Mouse (Mus musculus): ENCODE results near the gene Lyrm1. TPM values are rescaled to one million over a fixed set of nuclear protein-coding genes. Genes with fewer than 3 reads are reported as not detected.

Lyrm1 gene
- polyA plus RNA-seq, 1 experiment from 2014 or later = 12.4 TPM

DNA sequence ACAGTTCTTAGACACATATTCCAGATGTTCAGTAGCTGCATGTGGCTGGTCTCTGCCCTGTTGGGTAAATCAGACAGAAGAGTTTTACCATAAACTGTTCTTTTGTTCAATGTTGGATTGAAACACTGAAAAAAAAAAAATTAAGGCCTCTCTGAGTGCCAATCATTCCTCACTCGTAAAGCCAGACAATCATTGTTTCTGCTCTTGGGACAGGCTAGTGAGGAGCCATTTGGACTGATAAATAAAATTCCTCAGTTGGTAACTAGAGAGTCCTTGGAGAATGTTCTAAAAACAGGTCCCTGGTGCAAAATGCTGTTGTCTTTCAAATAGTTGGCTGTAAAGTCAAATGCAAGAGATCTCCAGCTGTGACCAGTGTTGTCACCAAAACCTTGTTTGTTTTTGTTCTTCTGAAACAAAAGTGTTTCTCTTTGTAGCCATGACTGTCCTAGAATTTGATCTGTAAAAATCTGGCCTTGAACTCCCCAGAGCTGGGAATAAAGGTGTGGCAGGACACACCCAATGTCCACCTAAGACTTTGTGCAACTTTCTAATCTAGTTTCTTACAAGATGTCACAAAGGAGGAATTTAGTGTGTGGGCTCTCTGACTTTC lies 2.7 kb downstream of the Lyrm1 start:
- DNase-seq (ENCODE audit: low spot score) (no peak), ATAC-seq (ENCODE audit: insufficient read depth, low FRiP score, low TSS enrichment) (no peak)
- no peaks in the 10 kb centered on the region for H3K27me3 ChIP-seq (ENCODE audit: control insufficient read depth, insufficient read depth, low read length)

DNA sequence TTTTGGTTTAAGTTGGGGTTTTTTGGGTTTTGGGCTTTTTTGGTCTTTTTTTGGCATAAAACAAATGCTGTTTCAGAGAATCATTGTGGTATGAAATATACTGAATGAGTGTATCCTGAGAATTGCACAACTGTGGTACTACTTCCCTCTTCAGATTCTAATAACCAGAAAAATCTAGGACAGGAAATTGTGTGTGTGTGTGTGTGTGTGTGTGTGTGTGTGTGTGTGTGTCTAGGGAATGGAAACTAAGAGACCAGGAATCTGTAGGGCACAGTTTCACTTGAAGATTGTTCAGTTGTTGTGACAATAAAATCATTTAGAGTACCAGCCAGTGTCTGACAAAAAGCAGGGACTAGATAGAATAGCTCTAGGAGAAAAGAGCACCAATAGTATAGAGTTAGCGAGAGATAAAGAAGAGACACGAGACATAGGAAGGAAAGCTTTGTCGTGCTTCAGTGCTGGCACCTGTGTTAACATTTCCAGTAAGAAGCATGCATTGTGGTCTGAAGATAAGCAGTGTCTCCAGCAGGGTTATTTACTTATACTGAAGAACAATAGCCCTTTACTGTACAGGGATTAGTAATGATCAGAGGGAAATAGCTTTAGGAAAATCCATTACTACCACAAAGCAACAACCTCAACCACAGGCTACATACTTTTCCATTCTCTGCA lies 3.9 kb downstream of the Lyrm1 start:
- H3K27me3 ChIP-seq (ENCODE audit: control insufficient read depth, insufficient read depth, low read length) = no peaks in the 10 kb centered on the region
- DNase-seq (ENCODE audit: low spot score) (no peak), ATAC-seq (ENCODE audit: insufficient read depth, low FRiP score, low TSS enrichment) (no peak)
- 71% methylated on average over 3 of the region's 3 CpGs for WGBS
- H3K9ac ChIP-seq (ENCODE audit: low read length) = no peak overlapping the region
- H3K27ac ChIP-seq (ENCODE audit: low read depth, low read length) = no peak overlapping the region
- no peak overlapping the region for H3K4me2 ChIP-seq (ENCODE audit: low read depth)
- peaks cover 13% of the 10 kb centered on the region for H3K4me1 ChIP-seq (ENCODE audit: control insufficient read depth, insufficient read depth, low read length)
- no peaks in the 10 kb centered on the region for H3K9me3 ChIP-seq (ENCODE audit: control insufficient read depth, low read length)
- no peaks in the 10 kb centered on the region for H3K36me3 ChIP-seq (ENCODE audit: control insufficient read depth, insufficient read depth, low read length)
- H3K4me3 ChIP-seq (ENCODE audit: low read depth, low read length) = no peak overlapping the region

More for the DNA sequence above, 2.7 kb downstream of the Lyrm1 start:
- H3K4me3 ChIP-seq (ENCODE audit: low read depth, low read length) = no peak overlapping the region
- no peaks in the 10 kb centered on the region for H3K36me3 ChIP-seq (ENCODE audit: control insufficient read depth, insufficient read depth, low read length)
- H3K9ac ChIP-seq (ENCODE audit: low read length) = no peak overlapping the region
- H3K27ac ChIP-seq (ENCODE audit: low read depth, low read length) = no peak overlapping the region
- peaks cover 17% of the 10 kb centered on the region for H3K4me1 ChIP-seq (ENCODE audit: control insufficient read depth, insufficient read depth, low read length)
- H3K4me2 ChIP-seq (ENCODE audit: low read depth) = no peak overlapping the region
- 55% methylated on average over 1 of the region's 1 CpGs for whole genome bisulfite sequencing
- H3K9me3 ChIP-seq (ENCODE audit: control insufficient read depth, low read length) = no peaks in the 10 kb centered on the region

DNA sequence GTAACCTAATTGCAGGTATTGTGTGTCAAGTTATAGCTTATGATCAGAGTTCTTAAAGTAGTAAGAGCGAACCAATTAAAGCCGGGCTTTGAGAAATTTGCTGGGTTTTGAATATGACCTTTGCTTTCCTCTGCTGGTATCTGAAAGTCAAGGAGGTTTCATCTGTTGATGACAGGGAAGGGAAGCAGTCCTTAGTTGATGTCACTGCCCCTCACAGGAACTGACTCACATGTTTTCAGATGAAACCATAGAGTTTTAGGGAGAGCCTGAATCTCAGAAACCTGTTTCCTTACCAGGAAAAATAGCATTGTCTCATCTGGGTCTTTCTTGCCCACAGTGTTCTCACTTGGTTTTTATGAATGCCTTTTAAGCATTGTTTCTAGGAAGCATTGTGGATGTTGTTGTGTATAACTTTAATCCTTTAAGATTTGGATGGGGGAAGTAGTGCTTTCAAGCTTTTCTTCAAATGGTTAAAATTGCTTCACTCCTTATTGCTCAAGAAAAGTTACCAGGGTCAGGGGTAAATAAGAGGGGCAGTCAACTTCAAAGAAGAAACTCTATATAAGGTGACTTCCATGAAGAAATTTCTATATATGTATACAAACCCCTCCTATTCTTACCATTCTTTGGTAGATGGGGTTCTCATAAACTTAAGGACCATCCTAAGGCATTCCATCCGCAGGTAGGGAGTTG lies 11.0 kb downstream of the Lyrm1 start:
- no peak overlapping the region for H3K9ac ChIP-seq (ENCODE audit: low read length)

DNA sequence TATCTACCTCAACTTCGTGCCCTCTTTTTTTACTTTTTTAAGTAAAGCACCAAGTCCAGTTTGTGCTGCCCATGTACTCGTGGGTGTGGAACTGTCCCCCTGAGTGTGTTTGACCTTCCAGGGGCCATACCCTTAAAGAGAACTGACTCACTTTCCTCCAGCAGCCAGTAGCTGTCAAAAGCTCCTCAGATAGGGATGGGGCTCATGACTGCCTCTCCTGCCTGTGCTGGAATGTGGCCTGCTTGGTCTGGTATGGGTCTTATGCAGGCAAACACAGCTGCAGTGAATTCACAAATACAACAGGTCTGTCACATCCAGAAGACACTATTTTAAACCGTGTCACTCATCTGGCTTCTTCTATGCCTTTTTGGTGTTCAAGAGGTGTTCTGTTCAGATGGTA lies 16.1 kb downstream of the Lyrm1 start:
- H3K9ac ChIP-seq (ENCODE audit: low read length) = no peak overlapping the region
- no peaks in the 10 kb centered on the region for H3K4me1 ChIP-seq (ENCODE audit: control insufficient read depth, insufficient read depth, low read length)
- H3K27ac ChIP-seq (ENCODE audit: low read depth, low read length) = no peak overlapping the region
- no peak overlapping the region for H3K4me2 ChIP-seq (ENCODE audit: low read depth)
- WGBS = 81% methylated on average over 3 of the region's 3 CpGs
- H3K27me3 ChIP-seq (ENCODE audit: control insufficient read depth, insufficient read depth, low read length) = no peaks in the 10 kb centered on the region
- H3K36me3 ChIP-seq (ENCODE audit: control insufficient read depth, insufficient read depth, low read length) = no peaks in the 10 kb centered on the region
- H3K9me3 ChIP-seq (ENCODE audit: control insufficient read depth, low read length) = no peaks in the 10 kb centered on the region
- H3K4me3 ChIP-seq (ENCODE audit: low read depth, low read length) = no peak overlapping the region
- ATAC-seq (ENCODE audit: insufficient read depth, low FRiP score, low TSS enrichment) (no peak), DNase-seq (ENCODE audit: low spot score) (no peak)

More for the DNA sequence above, 11.0 kb downstream of the Lyrm1 start:
- ATAC-seq (ENCODE audit: insufficient read depth, low FRiP score, low TSS enrichment) (no peak), DNase-seq (ENCODE audit: low spot score) (no peak)
- no peaks in the 10 kb centered on the region for H3K36me3 ChIP-seq (ENCODE audit: control insufficient read depth, insufficient read depth, low read length)
- H3K4me3 ChIP-seq (ENCODE audit: low read depth, low read length) = no peak overlapping the region
- no peaks in the 10 kb centered on the region for H3K27me3 ChIP-seq (ENCODE audit: control insufficient read depth, insufficient read depth, low read length)
- H3K27ac ChIP-seq (ENCODE audit: low read depth, low read length) = no peak overlapping the region
- H3K4me1 ChIP-seq (ENCODE audit: control insufficient read depth, insufficient read depth, low read length) = no peaks in the 10 kb centered on the region
- 92% methylated on average over 3 of the region's 3 CpGs for WGBS
- H3K4me2 ChIP-seq (ENCODE audit: low read depth) = no peak overlapping the region
- H3K9me3 ChIP-seq (ENCODE audit: control insufficient read depth, low read length) = no peaks in the 10 kb centered on the region

DNA sequence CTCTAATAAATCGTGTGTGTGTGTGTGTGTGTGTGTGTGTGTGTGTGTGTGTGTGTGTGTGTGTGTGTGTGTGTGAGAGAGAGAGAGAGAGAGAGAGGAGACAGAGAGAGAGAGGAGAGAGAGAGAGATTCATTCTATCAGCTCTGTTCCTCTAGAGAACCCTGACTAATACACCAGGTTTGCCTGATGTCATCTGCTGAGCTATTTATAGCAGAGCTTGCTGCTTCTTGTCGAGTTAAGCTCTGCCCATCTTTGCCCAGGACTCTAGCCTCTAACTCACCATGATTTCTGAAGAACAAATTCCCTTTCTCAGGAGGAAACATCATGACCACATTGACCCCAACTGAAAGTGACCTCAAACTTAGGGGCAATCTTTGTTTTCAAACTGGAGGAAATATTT lies 24.8 kb downstream of the Lyrm1 start:
- WGBS = 68% methylated on average over 2 of the region's 2 CpGs
- Histone ChIP-seq H3K4me3 (ENCODE audit: low read depth, low read length) (no peak overlapping the region), H3K27ac (ENCODE audit: low read depth, low read length) (no peak overlapping the region), H3K4me2 (ENCODE audit: low read depth) (no peak overlapping the region), H3K9ac (ENCODE audit: low read length) (no peak overlapping the region), H3K9me3 (ENCODE audit: control insufficient read depth, low read length) (no peaks in the 10 kb centered on the region), H3K27me3 (ENCODE audit: control insufficient read depth, insufficient read depth, low read length) (no peaks in the 10 kb centered on the region), H3K4me1 (ENCODE audit: control insufficient read depth, insufficient read depth, low read length) (no peaks in the 10 kb centered on the region), H3K36me3 (ENCODE audit: control insufficient read depth, insufficient read depth, low read length) (no peaks in the 10 kb centered on the region)
- ATAC-seq (ENCODE audit: insufficient read depth, low FRiP score, low TSS enrichment) (no peak), DNase-seq (ENCODE audit: low spot score) (no peak)

DNA sequence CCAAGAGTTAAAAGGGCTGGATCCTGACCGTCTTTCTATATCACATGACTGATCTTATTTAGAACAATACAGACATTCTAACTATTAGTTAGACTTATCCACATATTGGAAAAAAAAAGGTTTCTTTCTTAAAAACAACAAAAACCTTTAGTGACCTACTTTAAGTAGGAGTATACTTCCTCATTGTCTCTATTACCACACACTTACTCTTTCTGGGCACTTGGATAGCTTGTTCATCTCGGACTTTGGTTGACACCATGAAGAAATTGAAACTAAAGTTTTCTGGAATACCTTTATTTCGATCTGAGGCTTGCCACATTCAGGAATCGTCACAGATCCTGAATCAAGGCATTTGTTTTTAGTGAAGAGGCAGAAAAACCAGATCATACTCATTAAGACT lies 25.4 kb downstream of the Lyrm1 start:
- no peaks in the 10 kb centered on the region for H3K4me1 ChIP-seq (ENCODE audit: control insufficient read depth, insufficient read depth, low read length)
- DNase-seq (ENCODE audit: low spot score) = no peak
- no peak overlapping the region for H3K27ac ChIP-seq (ENCODE audit: low read depth, low read length)
- H3K9ac ChIP-seq (ENCODE audit: low read length) = no peak overlapping the region
- 83% methylated on average over 4 of the region's 4 CpGs for WGBS
- no peaks in the 10 kb centered on the region for H3K9me3 ChIP-seq (ENCODE audit: control insufficient read depth, low read length)
- H3K4me2 ChIP-seq (ENCODE audit: low read depth) = no peak overlapping the region
- no peaks in the 10 kb centered on the region for H3K36me3 ChIP-seq (ENCODE audit: control insufficient read depth, insufficient read depth, low read length)
- H3K4me3 ChIP-seq (ENCODE audit: low read depth, low read length) = no peak overlapping the region
- no peak for ATAC-seq (ENCODE audit: insufficient read depth, low FRiP score, low TSS enrichment)
- no peaks in the 10 kb centered on the region for H3K27me3 ChIP-seq (ENCODE audit: control insufficient read depth, insufficient read depth, low read length)

DNA sequence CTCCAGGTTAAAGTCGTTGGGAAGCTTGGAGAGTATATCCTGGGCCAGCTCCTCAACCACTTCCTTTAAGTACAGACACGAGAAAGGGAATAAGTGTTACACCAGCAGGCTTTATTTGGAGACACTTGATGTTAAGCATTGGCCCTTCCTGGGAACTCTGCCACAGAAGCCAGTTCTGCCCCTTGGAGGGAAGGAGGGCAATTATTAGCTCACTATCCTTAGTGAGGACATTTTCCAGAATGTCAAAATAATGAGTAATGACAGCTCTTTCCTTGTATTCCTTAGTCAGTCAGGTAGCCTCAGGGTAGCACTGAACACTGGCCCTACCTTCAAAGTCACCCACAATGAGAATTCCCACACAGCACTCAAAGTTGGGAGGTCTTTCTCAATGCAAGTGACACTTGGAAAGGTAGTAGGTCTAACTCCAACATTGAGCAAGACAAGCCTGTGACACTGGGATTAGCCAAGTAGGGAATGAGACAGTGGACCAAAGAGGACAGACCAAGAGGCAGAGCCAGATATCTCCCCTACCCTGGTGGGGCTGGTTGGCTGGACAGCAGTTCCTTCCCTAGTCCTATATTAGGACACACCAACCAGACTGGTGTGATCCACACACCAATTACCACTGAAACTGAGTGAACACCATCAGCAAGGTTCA lies 33.3 kb downstream of the Lyrm1 start:
- ATAC-seq (ENCODE audit: insufficient read depth, low FRiP score, low TSS enrichment) = no peak
- 71% methylated on average over 2 of the region's 2 CpGs for WGBS

DNA sequence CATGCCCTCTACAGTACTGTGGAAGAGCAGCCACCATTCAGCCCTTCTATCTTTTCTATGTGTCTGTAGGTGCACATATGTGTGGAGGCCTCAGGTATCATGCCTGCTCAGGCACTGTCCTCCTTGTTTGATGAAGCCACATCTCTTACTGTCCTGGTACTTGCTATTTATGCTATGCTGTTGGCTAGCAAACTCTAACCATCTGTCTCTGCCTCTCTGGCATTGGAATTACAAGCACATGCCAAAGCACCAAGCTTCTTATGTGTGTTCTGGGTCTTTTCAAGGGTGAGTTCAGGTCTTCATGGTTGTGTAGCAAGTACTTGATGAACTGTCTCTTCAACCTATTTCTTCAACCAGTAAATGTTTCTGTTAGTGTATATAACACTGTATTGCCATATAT lies 40.7 kb downstream of the Lyrm1 start:
- no peaks in the 10 kb centered on the region for H3K36me3 ChIP-seq (ENCODE audit: control insufficient read depth, insufficient read depth, low read length)
- no peak overlapping the region for H3K9ac ChIP-seq (ENCODE audit: low read length)
- no peaks in the 10 kb centered on the region for H3K27me3 ChIP-seq (ENCODE audit: control insufficient read depth, insufficient read depth, low read length)
- ATAC-seq (ENCODE audit: insufficient read depth, low FRiP score, low TSS enrichment) (no peak), DNase-seq (ENCODE audit: low spot score) (no peak)
- H3K4me2 ChIP-seq (ENCODE audit: low read depth) = no peak overlapping the region
- no peak overlapping the region for H3K27ac ChIP-seq (ENCODE audit: low read depth, low read length)
- H3K4me1 ChIP-seq (ENCODE audit: control insufficient read depth, insufficient read depth, low read length) = no peaks in the 10 kb centered on the region
- no peaks in the 10 kb centered on the region for H3K9me3 ChIP-seq (ENCODE audit: control insufficient read depth, low read length)
- H3K4me3 ChIP-seq (ENCODE audit: low read depth, low read length) = no peak overlapping the region

More for the DNA sequence above, 33.3 kb downstream of the Lyrm1 start:
- Histone ChIP-seq H3K4me3 (ENCODE audit: low read depth, low read length) (no peak overlapping the region), H3K27ac (ENCODE audit: low read depth, low read length) (no peak overlapping the region), H3K4me1 (ENCODE audit: control insufficient read depth, insufficient read depth, low read length) (no peaks in the 10 kb centered on the region), H3K9me3 (ENCODE audit: control insufficient read depth, low read length) (no peaks in the 10 kb centered on the region), H3K9ac (ENCODE audit: low read length) (no peak overlapping the region), H3K36me3 (ENCODE audit: control insufficient read depth, insufficient read depth, low read length) (no peaks in the 10 kb centered on the region), H3K4me2 (ENCODE audit: low read depth) (no peak overlapping the region), H3K27me3 (ENCODE audit: control insufficient read depth, insufficient read depth, low read length) (no peaks in the 10 kb centered on the region)
- DNase-seq (ENCODE audit: low spot score) = no peak
